Mouse (Mus musculus): ENCODE measurements around the gene Slc38a7. TPM values are rescaled to one million over a fixed set of nuclear protein-coding genes. Genes with fewer than 3 reads are reported as not detected.
"Not testable (repeated sequence)": the region's sequence is repeated elsewhere in the genome, so short reads cannot be mapped to it uniquely, and the experiment has no call there.

The Slc38a7 gene
- total RNA-seq, 2 experiments from 2014 or later, result 12.9 to 15.5 TPM

GRCm38 (mm10) chr8:95850326-95850725 lies 3.0 kb downstream of the Slc38a7 start:
- no peak for DNase-seq

GRCm38 (mm10) chr8:95848734-95849464 lies 4.4 kb downstream of the Slc38a7 start:
- DNase-seq, result no peak

- DNase-seq, result no peak
These were observed 5.2 kb downstream of the Slc38a7 start for GRCm38 (mm10) chr8:95848061-95848551.

- no peak for DNase-seq
These were observed 8.3 kb downstream of the Slc38a7 start for GRCm38 (mm10) chr8:95845026-95845425.

- DNase-seq, result no peak
These were observed 9.4 kb downstream of the Slc38a7 start for GRCm38 (mm10) chr8:95843968-95844367.

GRCm38 (mm10) chr8:95841436-95841835 lies 11.9 kb downstream of the Slc38a7 start:
- no peak for DNase-seq

- no peak for DNase-seq
These were observed 14.1 kb downstream of the Slc38a7 start for GRCm38 (mm10) chr8:95839289-95839688.

GRCm38 (mm10) chr8:95837266-95837665 lies 16.1 kb downstream of the Slc38a7 start:
- no peak for DNase-seq

- no peak for DNase-seq
These were observed 17.4 kb downstream of the Slc38a7 start for GRCm38 (mm10) chr8:95835891-95836290.

GRCm38 (mm10) chr8:95833435-95833984 lies 19.8 kb downstream of the Slc38a7 start:
- peak; percentile 13 for DNase-seq

GRCm38 (mm10) chr8:95832603-95833434 lies 20.5 kb downstream of the Slc38a7 start:
- peak; percentile 91 for DNase-seq

GRCm38 (mm10) chr8:95830144-95830543 lies 23.2 kb downstream of the Slc38a7 start:
- no peak for DNase-seq

- not testable (repeated sequence) for DNase-seq
These were observed 28.2 kb downstream of the Slc38a7 start, which contains the start of gene Sap18b for GRCm38 (mm10) chr8:95825162-95825561. Gene Sap18b, plus strand, starts transcription at chr8:95825346.

- DNase-seq, result no peak
These were observed 30.6 kb downstream of the Slc38a7 start for GRCm38 (mm10) chr8:95822699-95823098.

- no peak for DNase-seq
These were observed 31.2 kb downstream of the Slc38a7 start for GRCm38 (mm10) chr8:95822096-95822495.

GRCm38 (mm10) chr8:95821266-95821665 lies 32.1 kb downstream of the Slc38a7 start:
- DNase-seq, result no peak

- no peak for DNase-seq
These were observed 35.1 kb downstream of the Slc38a7 start for GRCm38 (mm10) chr8:95818211-95818610.

GRCm38 (mm10) chr8:95817597-95817996 lies 35.7 kb downstream of the Slc38a7 start:
- DNase-seq, result no peak

- no peak for DNase-seq
These were observed 37.2 kb downstream of the Slc38a7 start for GRCm38 (mm10) chr8:95816044-95816708.

- no peak for DNase-seq
These were observed 43.2 kb downstream of the Slc38a7 start for GRCm38 (mm10) chr8:95810184-95810591.

- DNase-seq, result no peak
These were observed 44.2 kb downstream of the Slc38a7 start for GRCm38 (mm10) chr8:95809116-95809515.

GRCm38 (mm10) chr8:95808631-95809030 lies 44.7 kb downstream of the Slc38a7 start:
- DNase-seq, result no peak

Data from adrenal gland, postnatal 10 days (tissue).